Mouse (Mus musculus): ENCODE data around the gene Jade1.

The Jade1 gene

DNA sequence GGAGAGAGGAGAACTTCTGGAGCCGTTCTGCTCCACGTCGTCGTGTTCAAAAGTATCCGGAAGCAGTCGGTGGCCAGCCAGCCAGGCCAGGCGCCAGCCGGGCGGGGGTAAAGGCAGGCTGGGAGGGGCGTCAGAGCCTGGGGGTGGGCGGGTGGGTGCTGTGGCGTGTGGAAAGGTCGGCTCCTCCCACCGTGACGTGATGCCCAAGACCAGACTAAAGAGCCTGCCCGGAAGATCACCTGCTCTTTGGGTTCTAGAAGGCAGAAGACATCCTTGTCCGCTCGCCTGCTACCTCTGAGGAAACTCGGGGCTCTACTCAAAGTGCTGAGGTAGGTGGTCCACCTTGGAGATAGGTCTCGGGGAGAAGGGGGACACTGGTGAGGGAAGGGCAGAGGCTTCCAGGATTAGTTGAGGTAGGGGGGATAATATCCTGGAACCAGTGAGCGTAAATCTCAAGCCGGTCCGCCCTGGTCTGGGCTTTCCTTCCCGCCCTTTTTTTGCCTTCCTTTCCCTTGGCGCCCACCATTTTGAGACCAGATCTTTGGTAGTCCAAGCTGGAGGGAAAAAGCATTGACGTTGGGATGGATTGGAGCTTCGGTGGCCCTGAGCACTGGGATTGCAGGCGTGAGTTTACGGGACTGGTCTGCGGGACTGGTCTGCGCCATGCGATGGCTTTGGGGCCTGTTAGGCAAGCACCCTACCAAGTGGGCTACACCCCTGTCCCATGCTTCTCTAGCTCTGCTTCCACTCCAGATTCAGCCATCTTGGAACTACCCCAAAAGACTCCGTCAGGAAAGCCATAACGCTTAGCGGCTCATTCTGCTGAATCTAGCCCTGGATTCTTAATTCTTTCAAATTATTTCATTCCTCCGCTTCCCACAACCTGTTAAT lies at the start of gene Jade1:
Gene Jade1 (plus strand): TSS at position 241 of the 891 bp plus-strand sequence.
- no peak for DNase-seq (ENCODE audit: extremely low spot score, low read depth, low spot score)

DNA sequence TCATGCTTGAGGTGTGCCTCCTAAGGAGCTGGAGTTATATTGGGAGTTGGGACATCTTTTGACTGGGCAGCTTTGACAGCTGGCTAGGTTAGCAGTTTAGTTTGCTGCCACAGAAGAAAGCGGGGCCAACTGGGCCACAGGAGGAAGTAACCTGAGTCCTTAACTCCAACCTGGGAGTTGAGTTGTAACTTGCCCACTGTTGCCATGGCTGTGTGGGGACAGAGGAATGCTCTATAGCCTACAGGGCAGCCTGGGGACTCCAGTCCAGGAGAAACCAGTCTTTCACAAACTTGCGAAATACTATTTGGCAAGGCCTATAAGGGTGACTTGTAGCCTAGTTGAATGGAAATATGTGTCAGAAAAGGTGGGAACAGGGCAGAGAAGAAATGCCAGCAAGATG lies 46.1 kb upstream of the Jade1 start:
- DNase-seq (ENCODE audit: extremely low spot score, low read depth, low spot score) = no peak

DNA sequence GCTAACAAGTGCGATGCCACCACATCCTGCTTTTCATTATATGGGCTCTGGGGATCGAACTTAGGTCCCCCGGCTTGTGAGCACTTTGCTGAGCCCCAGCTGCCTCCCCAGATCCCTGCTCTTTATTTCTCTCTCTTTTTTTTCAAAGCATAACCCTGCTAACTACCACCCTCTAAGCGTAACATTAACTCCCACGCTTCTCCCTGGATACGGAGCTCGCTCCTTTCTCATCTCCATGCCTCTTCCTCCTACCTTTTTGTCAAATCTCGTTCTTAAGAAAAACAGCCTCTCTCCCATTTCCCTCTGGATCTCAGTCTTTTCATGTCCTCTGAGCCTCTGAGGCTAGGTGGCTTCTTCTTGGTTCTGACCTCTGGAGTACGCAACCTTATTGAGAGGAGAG lies 45.3 kb upstream of the Jade1 start:
- no peak for DNase-seq (ENCODE audit: extremely low spot score, low read depth, low spot score)

DNA sequence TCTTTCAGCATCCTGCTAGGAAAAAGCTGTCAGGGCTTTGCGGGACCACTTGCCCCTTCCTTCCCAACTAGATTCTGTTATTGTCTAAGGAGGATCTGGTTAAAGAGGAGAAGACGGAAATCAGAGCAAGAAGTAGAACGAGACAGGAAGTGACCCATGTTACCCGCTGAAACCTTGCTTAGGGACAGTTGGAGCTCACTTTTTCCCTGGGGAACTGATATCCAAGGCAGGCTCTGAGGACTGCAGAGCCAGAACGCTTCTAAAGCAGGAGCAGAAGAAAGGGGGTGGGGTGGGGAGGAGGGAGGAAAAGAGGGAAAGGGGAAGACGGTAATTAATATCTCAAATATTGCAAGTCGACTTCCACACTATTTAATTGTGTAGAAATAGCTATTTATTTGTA lies 44.8 kb upstream of the Jade1 start:
- DNase-seq (ENCODE audit: extremely low spot score, low read depth, low spot score) = no peak

DNA sequence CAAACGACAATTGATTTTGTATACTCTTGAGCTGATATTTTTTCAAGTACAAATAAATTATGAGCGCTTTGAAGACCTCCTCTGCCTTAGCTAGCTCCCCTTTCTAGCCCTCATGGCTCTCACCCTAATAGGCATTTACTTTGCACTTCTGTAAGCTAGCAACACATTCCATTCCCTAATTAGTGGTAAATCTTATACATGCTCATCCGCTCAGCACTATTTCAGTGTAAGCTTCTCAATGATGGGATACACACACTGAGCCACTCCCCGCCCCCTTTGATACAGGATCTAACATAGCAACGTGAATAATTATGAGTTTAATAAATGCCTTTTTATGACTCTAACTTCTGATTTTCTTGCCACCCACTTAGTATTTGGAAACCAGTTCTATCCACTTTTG lies 41.5 kb upstream of the Jade1 start:
- DNase-seq (ENCODE audit: extremely low spot score, low read depth, low spot score) = no peak

DNA sequence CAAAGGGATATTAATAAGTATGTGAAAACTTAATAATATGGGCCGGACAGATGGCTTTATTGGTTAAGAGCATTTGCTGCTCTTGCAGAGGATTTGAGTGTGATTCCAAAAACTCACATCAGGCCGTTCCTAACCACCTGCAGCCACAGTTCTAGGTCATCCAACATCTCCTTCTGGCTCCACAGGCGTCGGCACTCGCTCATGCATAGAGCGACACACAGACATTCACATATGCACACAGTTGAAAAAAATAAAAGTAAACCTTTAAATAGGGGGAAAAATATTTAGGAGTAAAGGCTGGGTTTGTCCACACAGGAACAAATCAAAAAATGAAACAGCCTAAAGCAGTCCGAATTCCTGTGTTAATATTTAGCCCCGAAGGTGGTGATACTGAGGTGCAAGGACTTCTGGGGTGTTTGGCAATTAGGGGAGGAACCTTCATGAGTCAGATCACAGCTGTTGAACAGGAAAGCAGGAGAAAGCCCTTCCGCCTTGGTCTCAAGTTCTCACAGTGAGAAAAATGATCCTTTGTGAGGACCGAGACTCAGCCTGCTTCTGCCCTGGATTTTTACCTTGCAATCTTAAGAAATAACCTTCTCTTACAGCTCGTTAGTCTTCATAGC lies 40.7 kb upstream of the Jade1 start:
- DNase-seq (ENCODE audit: extremely low spot score, low read depth, low spot score) = no peak

DNA sequence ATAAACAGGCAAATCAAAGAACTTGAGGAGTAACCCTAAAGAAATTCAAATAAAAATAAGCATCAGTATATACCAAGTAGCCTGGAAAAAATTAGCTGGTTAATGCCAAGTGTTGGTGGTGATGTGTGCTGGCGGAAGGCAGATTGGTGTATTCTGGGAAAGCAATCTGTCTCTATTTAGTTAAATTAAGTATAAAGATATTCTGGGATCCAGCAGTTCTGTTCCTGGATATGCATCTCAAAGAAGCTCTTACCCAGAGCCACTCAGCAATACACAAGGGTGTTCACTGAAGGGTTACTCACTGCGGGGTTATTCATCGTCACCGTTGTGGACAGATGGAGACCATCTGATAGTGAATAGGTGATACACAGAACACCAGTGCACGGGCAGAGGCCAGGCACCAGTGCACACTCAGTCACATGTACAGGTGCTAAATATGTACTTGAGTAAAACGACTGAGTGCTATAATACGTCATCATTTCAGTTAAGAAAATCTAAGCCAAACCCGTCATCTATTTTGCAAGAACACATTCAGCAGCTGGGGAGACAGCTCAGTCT lies 38.5 kb upstream of the Jade1 start:
- DNase-seq (ENCODE audit: extremely low spot score, low read depth, low spot score) = no peak

DNA sequence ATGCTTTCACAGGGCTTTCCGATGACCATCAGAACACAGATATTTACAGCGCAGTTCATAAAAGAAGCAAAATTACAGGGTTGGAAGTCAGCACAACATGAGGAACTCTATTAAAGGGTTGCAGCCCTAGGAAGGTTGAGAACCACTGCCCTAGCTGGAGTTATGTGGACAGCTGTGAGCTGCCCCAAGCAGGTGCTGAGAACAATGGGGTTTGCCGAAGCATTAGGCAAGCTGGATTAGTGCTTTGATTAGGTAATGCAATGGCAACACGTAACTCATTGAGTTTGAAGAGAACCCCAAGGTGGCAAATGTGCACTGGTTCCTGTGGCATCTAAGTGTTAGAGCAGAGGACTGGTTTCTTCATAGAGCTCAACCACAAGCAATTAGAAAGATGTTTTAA lies 34.6 kb upstream of the Jade1 start:
- DNase-seq (ENCODE audit: extremely low spot score, low read depth, low spot score) = no peak

DNA sequence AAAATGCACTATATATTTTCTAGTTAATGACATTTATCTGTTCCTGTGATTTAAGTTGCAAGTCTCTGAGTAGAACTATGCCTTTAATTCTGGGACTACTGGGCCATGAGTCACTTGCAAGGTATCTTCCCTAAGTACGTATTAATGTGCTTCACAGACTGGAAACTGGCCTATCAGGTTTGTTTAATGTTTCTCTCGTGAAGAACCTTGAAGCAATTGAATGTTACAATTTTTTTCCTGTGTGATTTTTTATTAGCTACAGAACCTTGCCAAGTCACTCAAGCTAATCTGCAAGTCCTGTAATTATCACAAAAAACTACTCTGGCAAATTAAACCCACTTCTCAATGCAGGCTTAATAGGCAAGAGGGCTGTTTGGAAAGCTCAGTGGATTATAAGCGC lies 33.8 kb upstream of the Jade1 start:
- DNase-seq (ENCODE audit: extremely low spot score, low read depth, low spot score) = no peak

DNA sequence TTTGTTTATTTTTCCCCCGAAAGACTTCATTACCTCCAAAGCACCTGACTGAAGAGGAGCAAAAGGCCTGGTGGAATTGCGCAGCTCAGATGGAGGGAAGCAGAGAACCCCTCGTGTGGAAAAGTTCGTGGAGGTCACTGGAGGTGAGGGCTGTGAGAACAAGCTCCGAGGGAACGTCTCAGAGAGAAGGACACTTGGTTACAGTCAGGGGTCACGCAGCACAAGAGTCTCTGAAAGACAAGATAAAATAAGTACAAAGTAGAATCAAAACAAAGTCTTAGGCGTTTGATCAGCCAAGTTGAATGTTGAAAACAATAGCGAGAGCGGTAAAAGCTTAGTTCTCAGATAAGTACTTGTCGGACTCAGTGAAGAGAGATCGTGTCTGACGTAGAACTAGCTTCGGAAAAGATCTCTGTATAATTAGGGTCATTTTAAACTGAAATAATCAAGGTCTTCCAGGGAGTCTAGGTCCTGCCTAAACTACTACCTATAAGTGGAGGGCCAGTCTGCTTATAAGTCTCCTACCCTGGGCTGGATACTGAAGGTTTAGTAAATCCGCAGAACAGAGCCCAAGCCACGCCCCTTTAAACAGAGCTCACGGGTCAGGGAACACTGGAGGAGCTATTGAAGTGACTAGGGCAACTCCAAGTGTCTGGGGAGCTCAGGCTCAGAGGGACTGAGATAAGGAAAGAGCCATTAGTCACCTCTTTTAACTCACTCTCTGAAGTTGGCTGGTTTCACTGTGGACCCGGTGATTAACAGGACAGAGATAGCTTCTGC lies 33.1 kb upstream of the Jade1 start:
- DNase-seq (ENCODE audit: extremely low spot score, low read depth, low spot score) = no peak

DNA sequence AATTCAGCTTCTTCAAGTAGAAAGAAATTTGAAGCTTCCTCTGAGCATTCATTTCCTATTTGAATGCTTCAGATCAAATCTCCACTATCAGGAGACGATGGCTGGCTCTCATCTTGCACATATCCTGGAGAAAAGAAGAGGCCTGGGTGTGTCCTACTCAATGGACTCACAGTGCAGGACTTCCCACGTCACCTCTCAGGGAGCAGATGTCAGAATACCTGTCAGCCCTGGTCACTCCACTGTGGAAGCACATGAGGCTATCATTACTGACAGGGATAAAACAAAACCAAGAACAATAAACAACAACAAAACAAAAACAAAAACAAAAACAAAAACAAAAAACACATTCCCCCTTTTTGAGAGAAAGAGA lies 32.5 kb upstream of the Jade1 start:
- no peak for DNase-seq (ENCODE audit: extremely low spot score, low read depth, low spot score)

DNA sequence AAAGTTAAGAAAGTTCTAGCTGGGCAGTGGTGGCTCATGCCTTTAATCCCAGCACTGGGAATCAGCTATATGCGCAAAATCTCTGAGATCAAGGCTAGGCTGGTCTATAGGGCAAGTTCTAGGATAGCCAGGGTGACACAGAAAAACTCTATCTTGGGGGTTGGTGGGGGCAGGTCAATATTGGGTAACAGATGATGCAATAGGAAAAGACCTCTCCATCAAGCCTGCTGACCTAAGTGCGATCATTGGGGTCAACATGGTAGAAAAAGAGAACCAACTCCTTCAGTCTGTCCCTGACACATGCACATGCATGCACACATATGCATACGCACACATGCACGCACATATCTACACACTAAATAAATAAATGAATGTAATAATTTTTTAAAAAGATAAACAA lies 32.1 kb upstream of the Jade1 start:
- no peak for DNase-seq (ENCODE audit: extremely low spot score, low read depth, low spot score)

DNA sequence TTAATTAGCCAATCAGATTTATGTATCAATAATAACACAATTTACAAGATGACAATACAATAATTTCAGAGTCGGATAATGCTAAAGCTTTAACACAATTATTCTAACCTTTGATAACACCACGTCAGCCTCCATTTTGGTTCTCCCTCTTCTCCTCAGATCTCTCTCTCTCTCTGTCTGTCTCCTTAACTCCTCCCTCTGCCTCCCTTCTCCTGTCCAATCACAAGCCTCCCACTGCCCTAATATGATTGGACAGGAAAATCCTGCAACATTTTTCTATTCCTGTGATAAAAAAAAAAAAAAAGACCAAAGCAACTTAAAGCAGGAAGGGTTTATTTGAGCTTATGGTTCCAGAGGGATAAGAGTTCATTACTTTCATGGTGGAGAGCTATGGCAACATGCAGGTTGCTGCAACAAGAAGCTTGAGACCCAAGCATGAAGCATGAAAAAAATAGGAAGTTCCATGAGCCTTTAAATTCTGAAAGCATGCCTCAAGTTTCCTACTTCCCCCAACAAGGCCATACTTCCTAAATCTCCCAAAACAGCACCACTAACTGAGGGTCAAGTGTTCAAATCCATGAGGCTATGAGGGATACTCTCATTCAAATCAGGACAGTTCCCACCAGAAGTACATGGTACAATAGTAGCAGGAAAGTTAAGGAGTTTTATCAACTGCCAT lies 27.1 kb upstream of the Jade1 start:
- no peak for DNase-seq (ENCODE audit: extremely low spot score, low read depth, low spot score)

DNA sequence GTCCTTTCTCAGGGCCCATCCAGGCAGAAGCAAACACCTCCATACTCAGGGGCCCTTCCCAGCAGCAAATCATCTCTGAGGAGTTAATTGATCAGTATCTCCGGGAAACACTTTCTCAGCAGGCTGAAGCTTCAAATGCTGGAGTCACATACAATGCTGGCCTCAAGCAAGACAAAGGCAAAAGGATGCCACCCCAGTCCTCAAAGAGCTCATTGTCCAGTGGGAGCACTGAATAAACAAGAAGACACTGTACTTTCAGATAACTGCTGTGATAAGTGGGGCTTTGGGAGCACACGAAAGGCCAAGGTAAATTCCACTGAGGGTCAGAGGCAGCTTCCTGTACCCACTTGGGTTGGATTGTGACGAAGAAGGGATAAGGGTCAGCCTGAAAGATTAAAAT lies 25.4 kb upstream of the Jade1 start:
- DNase-seq (ENCODE audit: extremely low spot score, low read depth, low spot score) = no peak

DNA sequence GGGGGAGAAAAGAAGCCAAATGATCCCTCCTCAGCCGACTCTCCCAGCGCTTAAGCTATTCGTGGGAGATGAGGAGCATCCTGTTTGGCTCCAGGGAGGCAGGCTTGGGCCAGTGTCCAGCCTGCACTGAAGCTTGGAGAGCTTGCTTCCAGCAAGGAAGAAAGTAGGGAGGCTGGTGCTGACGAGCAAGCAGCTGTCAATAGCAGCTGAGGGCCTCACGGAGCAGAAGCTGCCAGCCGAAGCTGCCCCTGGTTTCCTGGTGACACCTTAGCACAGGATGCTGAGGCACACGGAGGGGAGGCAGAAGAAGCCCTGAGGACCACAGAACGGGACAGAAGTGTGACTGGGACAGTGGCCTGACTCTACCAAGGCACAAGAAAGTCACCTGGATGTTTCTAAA lies 24.0 kb upstream of the Jade1 start:
- no peak for DNase-seq (ENCODE audit: extremely low spot score, low read depth, low spot score)

DNA sequence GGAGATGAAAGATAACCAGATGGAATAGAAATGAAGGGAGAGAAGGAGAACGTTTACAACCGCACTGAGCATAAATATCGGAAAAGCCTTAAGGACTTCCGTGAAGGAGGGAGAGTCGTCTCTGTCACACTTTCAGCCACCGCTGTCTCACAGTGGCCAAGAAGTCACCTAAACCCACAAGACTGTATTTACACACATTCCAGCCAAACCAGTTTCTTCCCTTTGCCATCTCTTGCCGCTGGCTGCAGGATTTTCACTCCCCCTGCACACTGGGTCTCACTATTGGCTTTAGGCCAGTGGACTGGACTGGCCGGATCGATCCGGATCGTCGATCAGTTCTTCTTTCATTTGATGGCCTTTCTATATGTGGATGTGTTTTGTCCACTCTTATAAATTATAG lies 23.4 kb upstream of the Jade1 start:
- no peak for DNase-seq (ENCODE audit: extremely low spot score, low read depth, low spot score)

DNA sequence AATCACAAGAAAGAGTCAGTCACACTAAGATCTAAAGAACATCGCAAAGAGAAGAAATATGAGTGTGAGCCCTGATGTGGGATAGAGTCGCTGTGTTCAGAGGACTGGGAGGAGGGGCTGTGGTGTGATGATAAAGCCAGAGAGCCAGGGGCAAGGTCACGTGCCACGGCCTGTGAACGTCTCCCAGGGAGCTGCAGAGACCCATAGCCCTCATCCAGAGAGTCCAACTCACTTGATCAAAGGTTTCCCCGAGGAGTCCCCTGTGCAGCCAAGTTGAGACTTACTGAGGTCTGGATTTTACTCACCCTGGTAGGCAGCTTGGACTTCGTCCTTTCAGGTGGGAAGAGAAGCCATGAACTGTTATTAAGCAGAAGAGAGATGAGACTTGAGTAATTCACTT lies 21.9 kb upstream of the Jade1 start:
- DNase-seq (ENCODE audit: extremely low spot score, low read depth, low spot score) = no peak

DNA sequence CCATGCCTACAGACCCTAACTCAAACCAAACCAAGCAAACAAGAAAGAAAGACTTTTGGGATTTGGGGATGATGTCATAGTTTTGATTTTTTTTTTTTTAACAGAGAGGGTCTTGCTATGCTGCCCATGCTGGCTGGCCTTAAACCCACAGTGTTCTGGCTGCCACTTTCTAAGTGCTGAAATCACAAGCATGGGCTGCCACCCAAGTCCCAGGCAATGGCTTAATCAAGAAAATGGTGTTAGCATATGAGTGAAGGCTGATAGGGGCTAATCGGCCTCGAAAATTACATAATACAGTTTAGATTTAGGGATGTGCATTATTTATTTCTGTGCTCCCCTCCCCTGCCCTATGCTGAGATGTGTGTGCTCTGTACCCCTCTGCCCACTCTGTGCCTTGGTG lies 17.6 kb upstream of the Jade1 start:
- no peak for DNase-seq (ENCODE audit: extremely low spot score, low read depth, low spot score)

DNA sequence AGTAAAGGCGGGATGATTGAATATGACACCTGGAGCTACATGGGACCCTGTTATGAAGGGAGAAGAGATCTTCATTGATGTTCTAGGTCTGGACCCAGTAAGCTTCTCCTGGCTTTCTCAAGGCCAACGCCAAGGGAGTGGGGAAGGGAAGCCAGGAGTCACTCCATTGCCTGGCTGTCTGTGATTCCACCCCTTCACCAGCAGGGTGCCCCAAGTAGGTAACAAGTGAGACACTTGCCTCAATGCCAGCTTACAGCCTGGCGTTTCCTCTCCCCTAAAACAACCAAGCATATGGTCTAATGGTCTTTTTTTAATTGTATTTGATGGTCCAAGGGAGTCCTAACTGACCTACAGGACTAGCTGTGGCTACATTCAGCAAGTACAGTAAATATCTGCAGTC lies 14.2 kb upstream of the Jade1 start:
- DNase-seq (ENCODE audit: extremely low spot score, low read depth, low spot score) = no peak

DNA sequence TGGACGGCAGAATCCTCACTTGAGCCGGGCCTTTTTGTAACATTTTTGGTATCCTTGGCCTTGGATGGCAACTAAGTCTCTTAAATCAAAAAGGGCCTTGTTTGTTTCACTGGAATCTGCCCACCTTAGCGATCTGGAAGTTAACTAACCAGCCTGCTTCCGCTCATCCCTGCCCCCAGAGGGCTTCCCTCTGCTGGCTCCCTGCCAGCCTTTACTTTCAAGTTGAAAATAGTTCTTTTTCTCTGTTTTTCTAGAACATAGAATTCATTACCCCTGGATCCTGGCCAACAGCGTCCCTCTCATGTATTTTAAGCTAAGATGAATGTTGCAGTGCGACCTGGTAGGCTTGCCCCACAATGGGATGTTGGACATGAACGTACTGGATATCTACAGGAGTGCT lies 11.1 kb upstream of the Jade1 start:
- no peak for DNase-seq (ENCODE audit: extremely low spot score, low read depth, low spot score)

DNA sequence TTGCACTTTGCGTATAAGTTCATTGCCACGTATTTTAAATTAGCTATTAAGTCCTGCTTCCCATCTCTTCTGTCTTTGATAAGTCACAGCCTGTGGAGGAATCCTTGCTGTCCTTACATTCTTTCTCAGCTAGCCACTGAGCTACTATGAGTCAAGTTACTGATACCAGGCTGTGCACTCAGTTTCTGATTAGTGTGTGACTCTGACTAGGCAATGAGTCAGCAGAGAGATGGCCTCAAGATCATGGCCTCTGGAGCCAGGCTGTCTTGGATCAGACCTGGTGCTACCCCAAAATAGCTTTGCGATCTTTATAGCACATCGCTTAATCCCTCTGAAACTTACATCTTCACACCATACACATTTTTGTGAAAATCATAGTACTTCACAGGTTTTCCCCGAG lies 8.2 kb upstream of the Jade1 start:
- DNase-seq (ENCODE audit: extremely low spot score, low read depth, low spot score) = no peak
